Mouse (Mus musculus): ENCODE measurements around the gene Pdcd4.

Gene Pdcd4

DNA sequence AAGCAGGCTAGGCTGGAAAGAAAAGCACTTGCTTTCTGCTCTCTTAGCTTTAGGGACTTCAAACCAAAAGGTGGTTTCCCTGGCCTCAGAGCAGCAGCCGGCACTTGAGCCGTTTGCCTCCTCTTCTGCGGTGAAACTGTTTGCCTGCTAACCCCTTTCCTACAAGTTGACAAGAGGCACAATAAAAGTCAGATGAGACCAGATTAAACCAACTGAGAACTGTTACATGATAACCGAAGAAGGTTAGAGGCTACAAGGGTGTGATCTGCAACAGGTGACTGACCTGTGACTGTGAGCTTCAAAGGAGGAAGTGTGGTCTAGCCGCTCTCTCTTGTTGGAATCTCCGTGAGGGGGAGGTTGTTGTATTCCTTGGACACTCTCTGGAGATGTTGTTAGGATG is 20.5 kb upstream of the Pdcd4 start:
- no peak for DNase-seq (ENCODE audit: low spot score in 2 of 2)

DNA sequence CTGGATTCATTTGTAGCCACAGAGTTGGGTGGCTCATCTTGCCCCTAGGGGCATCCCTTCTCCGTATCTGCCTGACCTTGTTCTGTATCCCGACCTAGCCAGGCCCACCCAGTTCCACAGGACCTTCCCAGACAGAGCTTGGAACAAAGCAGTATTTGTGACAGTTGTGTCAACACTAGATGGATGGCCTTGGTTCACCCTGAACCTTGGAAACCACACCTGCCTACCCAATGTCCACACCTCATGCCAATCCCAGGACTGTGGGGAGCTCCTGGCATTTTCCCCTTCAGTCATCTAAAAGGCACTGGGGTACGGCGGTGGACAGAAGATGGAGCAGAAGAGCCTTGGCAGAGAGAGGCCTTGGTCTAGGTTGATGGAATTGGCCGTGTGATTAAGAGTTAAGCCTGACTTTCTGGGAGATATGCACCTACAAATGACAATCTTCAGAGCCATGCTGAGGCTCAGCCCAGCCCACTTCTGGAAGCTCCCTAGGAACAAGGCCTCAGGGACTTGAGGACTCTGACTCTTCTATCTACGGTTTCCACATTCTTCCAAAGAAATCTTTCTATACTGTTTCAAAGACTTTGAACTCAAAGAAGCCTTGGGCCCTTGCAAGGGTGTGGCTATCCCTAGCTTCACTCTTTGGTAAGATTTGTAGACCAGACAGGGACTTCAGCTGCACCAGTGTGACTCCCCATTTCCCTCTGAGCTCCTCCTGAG is 18.9 kb upstream of the Pdcd4 start:
- no peak for DNase-seq (ENCODE audit: low spot score in 2 of 2)

- no peak for DNase-seq (ENCODE audit: low spot score in 2 of 2)
These were observed 16.8 kb upstream of the Pdcd4 start for GRCm38 (mm10) chr19:53875246-53875645.

DNA sequence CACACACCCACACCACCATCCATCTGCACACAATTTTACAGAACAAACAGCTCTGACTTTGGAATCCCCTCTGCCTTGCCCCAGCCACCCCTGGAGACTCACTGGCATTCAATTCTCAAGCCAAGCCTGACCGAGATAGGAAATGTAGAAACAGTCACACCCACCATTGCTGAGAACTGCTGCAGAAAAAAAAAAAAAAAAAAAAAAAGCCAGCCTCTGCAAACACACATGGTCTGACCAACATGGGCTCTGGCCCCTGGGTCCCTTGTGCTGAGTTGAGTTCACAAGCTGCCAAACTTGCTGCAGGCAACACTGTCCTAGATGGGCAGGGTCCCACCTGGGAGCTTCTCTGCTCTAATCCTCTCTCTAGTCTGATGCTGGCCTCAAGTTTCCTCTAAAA is 14.3 kb upstream of the Pdcd4 start:
- DNase-seq (ENCODE audit: low spot score in 2 of 2): no peak

DNA sequence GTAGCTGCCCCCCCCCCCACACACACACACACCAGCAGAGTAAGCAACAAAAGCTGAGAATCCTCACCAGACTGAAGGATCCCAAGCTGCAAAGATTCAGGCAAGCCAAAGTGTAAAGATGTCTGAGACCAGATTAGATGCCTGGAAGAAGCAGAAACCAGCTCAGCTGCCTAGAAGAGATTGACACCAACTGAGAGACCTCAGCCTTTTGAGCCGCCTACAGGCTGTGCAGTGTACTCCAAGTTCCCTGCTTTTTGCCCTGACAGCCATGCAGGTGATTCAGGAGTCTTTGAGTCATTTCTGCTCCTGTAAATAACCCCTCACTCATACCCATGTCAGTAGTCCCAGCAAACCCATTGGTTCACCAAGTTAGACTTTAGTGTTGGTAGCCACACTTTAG is 11.6 kb upstream of the Pdcd4 start:
- DNase-seq (ENCODE audit: low spot score in 2 of 2): no peak

DNA sequence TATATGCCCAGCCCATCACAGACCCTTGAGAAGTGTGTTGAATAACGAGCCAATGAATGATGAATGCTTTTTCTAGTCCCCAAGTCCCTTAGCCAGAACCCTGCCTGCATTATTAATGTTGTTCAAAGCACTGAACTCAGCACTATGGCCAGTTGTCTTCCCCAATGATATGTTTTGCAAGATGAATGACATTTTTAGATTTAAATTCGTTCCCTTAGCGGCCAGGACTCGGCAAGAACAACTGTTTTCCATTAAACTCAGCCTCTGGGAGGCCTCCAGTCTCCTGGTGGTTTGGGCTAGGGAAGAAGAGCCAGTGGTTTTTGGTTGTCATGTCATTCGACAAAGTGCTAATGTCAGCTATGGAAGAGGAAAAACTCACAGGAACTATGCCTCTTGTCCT is 10.2 kb upstream of the Pdcd4 start:
- no peak for DNase-seq (ENCODE audit: low spot score in 2 of 2)

DNA sequence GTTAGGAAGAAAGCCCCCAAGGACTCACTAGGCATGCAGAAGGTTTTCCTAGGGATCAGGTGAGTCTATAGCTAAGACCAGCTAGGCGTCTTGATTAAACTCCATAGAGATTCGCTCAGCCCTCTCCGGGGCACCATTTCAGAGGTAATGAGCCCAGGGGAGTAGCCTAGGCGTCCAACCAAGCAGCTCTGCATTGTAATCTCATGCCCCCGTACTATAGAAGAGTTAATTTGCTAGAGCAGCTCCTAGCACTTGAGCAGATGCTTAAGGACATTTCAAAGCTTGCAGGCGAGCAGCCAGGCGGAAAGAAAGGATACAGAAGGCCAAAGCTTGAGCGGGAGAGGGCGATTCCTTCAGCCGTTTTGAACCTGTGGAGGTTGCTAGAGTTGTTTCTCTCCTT is 6.6 kb upstream of the Pdcd4 start:
- DNase-seq (ENCODE audit: low spot score in 2 of 2): no peak

DNA sequence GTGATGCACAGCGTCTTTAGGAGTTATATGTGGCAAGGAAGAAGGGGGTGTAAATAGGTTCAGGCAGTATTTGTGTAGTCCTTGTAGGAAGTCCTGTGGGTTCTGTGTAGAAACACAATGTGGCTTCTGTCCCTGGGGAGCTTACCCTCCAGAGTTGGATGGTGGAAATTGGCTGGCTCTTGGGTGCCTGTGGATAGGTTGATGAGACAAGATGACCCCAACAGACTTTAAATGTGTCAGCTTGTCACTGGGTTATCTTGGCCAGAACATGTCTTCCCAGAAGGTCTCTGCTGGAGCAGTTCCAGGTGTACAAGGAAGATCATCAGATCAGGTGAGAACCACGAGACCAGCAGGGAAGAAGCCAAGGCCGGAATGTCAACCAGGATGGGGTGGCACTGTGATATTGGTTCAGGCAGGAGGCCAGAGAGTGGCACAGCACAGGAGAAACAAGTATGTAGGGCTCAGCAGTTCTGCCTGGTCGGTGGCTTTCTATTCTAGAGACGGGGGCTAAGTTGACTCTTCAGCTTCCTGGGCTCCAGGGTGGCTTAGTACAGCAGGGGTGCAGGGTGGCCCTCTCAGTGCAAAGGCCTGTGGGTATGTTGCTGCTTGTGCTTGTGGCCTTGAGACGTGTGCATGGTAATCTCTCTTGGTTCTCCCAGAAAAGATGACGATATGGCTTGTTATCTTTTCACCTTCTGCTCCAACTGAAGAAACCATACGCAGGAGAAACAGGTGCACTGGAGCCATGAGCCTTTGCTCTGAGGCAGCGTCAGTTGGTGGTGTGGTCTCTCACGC is 5.3 kb upstream of the Pdcd4 start:
- DNase-seq (ENCODE audit: low spot score in 2 of 2): no peak

GRCm38 (mm10) chr19:53887822-53888221 is 4.2 kb upstream of the Pdcd4 start:
- no peak for DNase-seq (ENCODE audit: low spot score in 2 of 2)

DNA sequence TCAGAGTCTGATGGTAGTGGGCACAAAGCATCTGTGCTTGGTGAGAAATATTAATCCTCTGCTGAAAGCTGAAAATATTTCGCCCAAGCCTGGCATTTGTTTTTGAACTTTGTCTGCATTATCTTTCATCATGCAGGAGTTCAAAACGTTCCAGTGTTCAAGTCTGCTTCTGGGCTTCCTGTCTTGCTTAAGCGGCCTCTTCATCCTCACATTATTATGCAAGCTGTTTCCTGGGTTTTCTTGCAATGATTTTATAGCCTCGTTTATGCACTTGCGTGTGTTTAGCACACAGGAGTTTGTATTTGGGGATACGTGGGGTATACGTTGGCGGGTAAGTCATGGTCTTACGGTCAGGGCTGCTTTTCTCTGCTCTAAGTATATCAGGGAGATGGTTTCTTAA is 3.7 kb upstream of the Pdcd4 start:
- no peak for DNase-seq (ENCODE audit: low spot score in 2 of 2)

DNA sequence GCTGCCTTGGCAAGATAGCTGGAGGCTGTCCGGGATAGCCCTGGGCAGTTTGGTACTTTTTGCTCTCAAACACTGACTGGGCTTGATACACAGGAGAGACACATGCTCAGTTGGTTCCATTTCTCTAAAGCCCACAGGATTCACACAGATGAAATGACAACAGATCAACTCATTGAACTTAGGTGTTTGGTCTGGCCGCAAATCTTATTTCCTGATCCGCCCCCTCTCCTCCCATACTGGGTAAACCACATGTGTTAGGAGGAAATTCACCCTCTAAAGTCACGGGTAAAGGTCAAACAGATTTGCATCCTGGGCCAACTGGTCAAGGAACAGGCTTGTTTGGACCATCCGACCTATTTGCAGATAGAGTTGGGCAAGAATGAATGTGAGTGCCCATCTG is 2.5 kb upstream of the Pdcd4 start:
- DNase-seq (ENCODE audit: low spot score in 2 of 2): no peak

- no peak for DNase-seq (ENCODE audit: low spot score in 2 of 2)
These were observed 1.8 kb upstream of the Pdcd4 start for GRCm38 (mm10) chr19:53890274-53890673.

- DNase-seq (ENCODE audit: low spot score in 2 of 2): peak; percentile 60 to 75
These were observed 1.2 kb upstream of the Pdcd4 start for GRCm38 (mm10) chr19:53890781-53891251.

- no peak for DNase-seq (ENCODE audit: low spot score in 2 of 2)
These were observed 462 bp upstream of the Pdcd4 start for GRCm38 (mm10) chr19:53891569-53891968.

- DNase-seq (ENCODE audit: low spot score in 2 of 2): no peak
These were observed 868 bp downstream of the Pdcd4 start for GRCm38 (mm10) chr19:53892838-53893359.

GRCm38 (mm10) chr19:53893711-53894171 is 1.7 kb downstream of the Pdcd4 start:
- DNase-seq (ENCODE audit: low spot score in 2 of 2): peak; percentile 50 to 76

- no peak for DNase-seq (ENCODE audit: low spot score in 2 of 2)
These were observed 2.6 kb downstream of the Pdcd4 start for GRCm38 (mm10) chr19:53894538-53895121.

DNA sequence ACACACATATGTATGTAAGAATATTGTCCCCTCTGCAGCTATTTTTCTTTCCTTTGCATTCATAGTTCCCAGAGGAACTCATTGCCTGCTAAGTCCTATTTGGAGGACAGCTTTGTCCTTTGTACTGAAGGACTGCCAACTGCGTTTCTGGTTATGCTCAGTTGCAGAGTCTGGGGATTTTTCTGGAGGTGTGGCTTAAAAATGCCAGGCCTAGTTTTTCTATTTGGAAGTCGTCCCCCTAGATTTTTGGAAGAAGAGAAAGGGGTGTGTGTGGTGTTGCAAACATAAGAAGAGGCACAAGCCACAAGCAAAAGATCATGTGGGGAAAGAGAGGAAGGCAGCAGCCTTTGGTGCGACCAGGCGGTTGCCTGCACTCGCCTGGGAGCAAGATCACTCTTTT is 6.0 kb downstream of the Pdcd4 start:
- no peak for DNase-seq (ENCODE audit: low spot score in 2 of 2)

- DNase-seq (ENCODE audit: low spot score in 2 of 2): no peak
These were observed 6.5 kb downstream of the Pdcd4 start for GRCm38 (mm10) chr19:53898498-53898897.

GRCm38 (mm10) chr19:53898970-53899900 is 7.2 kb downstream of the Pdcd4 start:
- DNase-seq (ENCODE audit: low spot score in 2 of 2): no peak

- DNase-seq (ENCODE audit: low spot score in 2 of 2): peak in 1 of 2 experiments; percentile 70
These were observed 8.0 kb downstream of the Pdcd4 start for GRCm38 (mm10) chr19:53899941-53900610.
